Mouse (Mus musculus): ENCODE results near the gene Ubxn2a. TPM values are rescaled to one million over a fixed set of nuclear protein-coding genes. Genes with fewer than 3 reads are reported as not detected.
"Not testable (repeated sequence)": the region's sequence is repeated elsewhere in the genome, so short reads cannot be mapped to it uniquely, and the experiment has no call there.

The Ubxn2a gene
- polyA plus RNA-seq, 1 experiment: 5.9 TPM

- no peak overlapping the region for H3K4me3 ChIP-seq (replicated peaks; ENCODE audit: extremely low read depth, low read depth, low read length)
- TF ChIP-seq CTCF (IDR thresholded peaks at IDR 0.05; ENCODE audit: insufficient read depth, low read length): no peak
- TF ChIP-seq POLR2A (IDR thresholded peaks at IDR 0.05; ENCODE audit: borderline replicate concordance, extremely low read depth, low read depth, low read length): no peak
- WGBS: 69% methylated on average over 3 of the region's 3 CpGs
- DNase-seq: no peak
- peaks cover 2% of the 10 kb centered on the region for H3K4me1 ChIP-seq (ENCODE audit: control insufficient read depth, insufficient read depth, low read length)
Observed at GRCm38 (mm10) chr12:4914441-4914840, 6.9 kb upstream of the Ubxn2a start.

- H3K4me1 ChIP-seq (ENCODE audit: control insufficient read depth, insufficient read depth, low read length): no peaks in the 10 kb centered on the region
- no peak for TF ChIP-seq CTCF (IDR thresholded peaks at IDR 0.05; ENCODE audit: insufficient read depth, low read length)
- no peak for TF ChIP-seq POLR2A (IDR thresholded peaks at IDR 0.05; ENCODE audit: borderline replicate concordance, extremely low read depth, low read depth, low read length)
- no peak overlapping the region for H3K4me3 ChIP-seq (replicated peaks; ENCODE audit: extremely low read depth, low read depth, low read length)
- 44% methylated on average over 4 of the region's 4 CpGs for WGBS
- no peak for DNase-seq
Observed at GRCm38 (mm10) chr12:4911716-4912115, 4.2 kb upstream of the Ubxn2a start.

GRCm38 (mm10) chr12:4910496-4910895 is 3.0 kb upstream of the Ubxn2a start:
- not testable (repeated sequence) for DNase-seq; H3K4me1 ChIP-seq (ENCODE audit: control insufficient read depth, insufficient read depth, low read length); H3K4me3 ChIP-seq (replicated peaks; ENCODE audit: extremely low read depth, low read depth, low read length)
- 86% methylated on average over 1 of the region's 1 CpGs for WGBS

GRCm38 (mm10) chr12:4908391-4908790 is 886 bp upstream of the Ubxn2a start:
- no peak for TF ChIP-seq POLR2A (IDR thresholded peaks at IDR 0.05; ENCODE audit: borderline replicate concordance, extremely low read depth, low read depth, low read length)
- no peak for TF ChIP-seq CTCF (IDR thresholded peaks at IDR 0.05; ENCODE audit: insufficient read depth, low read length)
- Histone ChIP-seq H3K4me3 (replicated peaks; ENCODE audit: extremely low read depth, low read depth, low read length) (no peak overlapping the region), H3K4me1 (ENCODE audit: control insufficient read depth, insufficient read depth, low read length) (no peaks in the 10 kb centered on the region; the same call in 1 of the 2 replicates)
- 70% methylated on average over 7 of the region's 7 CpGs for WGBS
- DNase-seq: no peak

- H3K4me3 ChIP-seq (replicated peaks; ENCODE audit: extremely low read depth, low read depth, low read length): peak overlapping the region; percentile 81
- no peak for DNase-seq
- WGBS: 24% methylated on average over 7 of the region's 7 CpGs
- no peaks in the 10 kb centered on the region; the same call in 1 of the 2 replicates for H3K4me1 ChIP-seq (ENCODE audit: control insufficient read depth, insufficient read depth, low read length)
- no peak for TF ChIP-seq POLR2A (IDR thresholded peaks at IDR 0.05; ENCODE audit: borderline replicate concordance, extremely low read depth, low read depth, low read length)
- TF ChIP-seq CTCF (IDR thresholded peaks at IDR 0.05; ENCODE audit: insufficient read depth, low read length): no peak
Observed at GRCm38 (mm10) chr12:4906476-4906875, 1.0 kb downstream of the Ubxn2a start.

DNA sequence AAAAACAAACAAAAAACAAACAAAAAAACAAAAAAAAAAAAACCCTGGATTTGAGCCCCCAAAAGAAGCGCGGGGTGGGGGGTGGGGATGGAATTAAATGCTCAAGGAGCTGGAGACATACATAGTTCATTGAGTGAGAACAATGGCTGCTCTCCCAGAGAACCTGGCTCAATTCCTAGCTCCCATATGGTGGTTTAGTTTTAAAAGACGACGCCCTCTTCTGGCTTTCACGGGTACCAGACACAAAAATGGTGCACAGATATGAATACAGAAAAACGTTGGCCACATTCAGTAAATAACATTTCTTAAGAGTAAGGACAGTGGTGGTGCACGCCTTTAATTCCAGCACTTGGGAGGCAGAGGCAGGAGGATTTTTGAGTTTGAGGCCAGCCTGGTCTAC is 1.6 kb downstream of the Ubxn2a start:
- no peak for DNase-seq
- 72% methylated on average over 7 of the region's 7 CpGs for WGBS

DNA sequence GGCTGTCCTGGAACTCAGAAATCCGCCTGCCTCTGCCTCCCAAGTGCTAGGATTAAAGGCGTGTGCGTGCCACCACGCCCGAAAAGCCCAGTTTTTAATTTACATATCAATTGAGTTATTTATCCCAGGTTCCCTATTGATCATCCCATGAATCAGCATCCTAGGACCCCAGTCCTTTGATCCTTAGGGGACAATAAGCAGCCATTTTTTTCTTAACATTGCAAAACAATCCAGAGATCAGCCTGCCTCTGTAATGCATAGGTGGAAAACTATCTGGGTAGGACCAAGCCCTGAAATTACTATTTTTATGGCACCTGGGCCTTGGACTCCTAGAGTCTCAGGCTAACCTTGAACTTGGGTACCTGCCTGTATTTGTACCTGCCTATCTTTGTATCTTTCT is 9.5 kb downstream of the Ubxn2a start:
- TF ChIP-seq CTCF (IDR thresholded peaks at IDR 0.05; ENCODE audit: insufficient read depth, low read length) (no peak), POLR2A (IDR thresholded peaks at IDR 0.05; ENCODE audit: borderline replicate concordance, extremely low read depth, low read depth, low read length) (no peak)
- DNase-seq: no peak
- H3K4me1 ChIP-seq (ENCODE audit: control insufficient read depth, insufficient read depth, low read length): no peaks in the 10 kb centered on the region; the same call in 1 of the 2 replicates
- 98% methylated on average over 5 of the region's 5 CpGs for WGBS
- no peak overlapping the region for H3K4me3 ChIP-seq (replicated peaks; ENCODE audit: extremely low read depth, low read depth, low read length)

More for the DNA sequence above, 1.6 kb downstream of the Ubxn2a start:
- Histone ChIP-seq H3K4me3 (replicated peaks; ENCODE audit: extremely low read depth, low read depth, low read length) (no peak overlapping the region), H3K4me1 (ENCODE audit: control insufficient read depth, insufficient read depth, low read length) (no peaks in the 10 kb centered on the region; the same call in 1 of the 2 replicates)
- TF ChIP-seq CTCF (IDR thresholded peaks at IDR 0.05; ENCODE audit: insufficient read depth, low read length) (no peak), POLR2A (IDR thresholded peaks at IDR 0.05; ENCODE audit: borderline replicate concordance, extremely low read depth, low read depth, low read length) (no peak)

- no peak overlapping the region for H3K4me3 ChIP-seq (replicated peaks; ENCODE audit: extremely low read depth, low read depth, low read length)
- no peak for TF ChIP-seq CTCF (IDR thresholded peaks at IDR 0.05; ENCODE audit: insufficient read depth, low read length)
- no peak for TF ChIP-seq POLR2A (IDR thresholded peaks at IDR 0.05; ENCODE audit: borderline replicate concordance, extremely low read depth, low read depth, low read length)
- WGBS: 98% methylated on average over 1 of the region's 1 CpGs
- H3K4me1 ChIP-seq (ENCODE audit: control insufficient read depth, insufficient read depth, low read length): no peaks in the 10 kb centered on the region
- no peak for DNase-seq
Observed at GRCm38 (mm10) chr12:4889891-4890290, 17.6 kb downstream of the Ubxn2a start.

- WGBS: 99% methylated on average over 2 of the region's 2 CpGs
- no peak for DNase-seq
- TF ChIP-seq CTCF (IDR thresholded peaks at IDR 0.05; ENCODE audit: insufficient read depth, low read length) (no peak), POLR2A (IDR thresholded peaks at IDR 0.05; ENCODE audit: borderline replicate concordance, extremely low read depth, low read depth, low read length) (no peak)
Observed at GRCm38 (mm10) chr12:4889251-4889650, 18.3 kb downstream of the Ubxn2a start.

GRCm38 (mm10) chr12:4888739-4889138 is 18.8 kb downstream of the Ubxn2a start:
- no peak for DNase-seq
- TF ChIP-seq CTCF (IDR thresholded peaks at IDR 0.05; ENCODE audit: insufficient read depth, low read length) (no peak), POLR2A (IDR thresholded peaks at IDR 0.05; ENCODE audit: borderline replicate concordance, extremely low read depth, low read depth, low read length) (no peak)
- no peaks in the 10 kb centered on the region for H3K4me1 ChIP-seq (ENCODE audit: control insufficient read depth, insufficient read depth, low read length)
- H3K4me3 ChIP-seq (replicated peaks; ENCODE audit: extremely low read depth, low read depth, low read length): no peak overlapping the region

More at GRCm38 (mm10) chr12:4889251-4889650, 18.3 kb downstream of the Ubxn2a start:
- Histone ChIP-seq H3K4me3 (replicated peaks; ENCODE audit: extremely low read depth, low read depth, low read length) (no peak overlapping the region), H3K4me1 (ENCODE audit: control insufficient read depth, insufficient read depth, low read length) (no peaks in the 10 kb centered on the region)

- H3K4me3 ChIP-seq (replicated peaks; ENCODE audit: extremely low read depth, low read depth, low read length); DNase-seq; H3K4me1 ChIP-seq (ENCODE audit: control insufficient read depth, insufficient read depth, low read length): not testable (repeated sequence)
- 99% methylated on average over 4 of the region's 4 CpGs for WGBS
Observed at GRCm38 (mm10) chr12:4886581-4886980, 20.9 kb downstream of the Ubxn2a start.
